Mouse (Mus musculus): ENCODE measurements around the gene Olfr1056.
"Not testable (repeated sequence)": the region's sequence is repeated elsewhere in the genome, so short reads cannot be mapped to it uniquely, and the experiment has no call there.

DNA sequence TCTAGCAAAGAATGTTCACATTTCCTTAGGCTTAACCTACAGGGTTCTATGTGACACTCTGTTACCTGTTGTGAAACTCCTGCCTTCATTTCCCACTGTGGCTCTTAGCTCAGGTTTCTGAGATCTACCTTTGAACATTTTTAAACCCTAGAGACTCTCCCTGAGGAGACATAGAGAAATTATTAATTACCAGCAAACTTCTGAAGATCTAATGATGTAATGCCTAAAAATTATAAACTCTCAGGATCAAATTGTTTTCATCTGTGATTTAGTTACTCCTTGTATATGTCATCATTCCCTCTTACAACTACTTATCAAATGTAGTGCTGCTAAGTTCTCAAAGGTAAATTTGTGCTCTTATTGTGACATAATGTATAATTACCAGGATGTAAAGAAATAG is 26.2 kb upstream of the Olfr1056 start, which contains the start of gene Olfr1058:
- TF ChIP-seq CTCF (IDR thresholded peaks at IDR 0.05; ENCODE audit: low read depth, low read length); GATA2 (IDR thresholded peaks at IDR 0.05; ENCODE audit: borderline replicate concordance, low read depth, low read length); TAL1 (conservative IDR thresholded peaks at IDR 0.05; ENCODE audit: low read depth, low read length): not testable (repeated sequence)

Data from G1E (cell line).